Mouse (Mus musculus): ENCODE measurements around the gene Shbg.

DNA sequence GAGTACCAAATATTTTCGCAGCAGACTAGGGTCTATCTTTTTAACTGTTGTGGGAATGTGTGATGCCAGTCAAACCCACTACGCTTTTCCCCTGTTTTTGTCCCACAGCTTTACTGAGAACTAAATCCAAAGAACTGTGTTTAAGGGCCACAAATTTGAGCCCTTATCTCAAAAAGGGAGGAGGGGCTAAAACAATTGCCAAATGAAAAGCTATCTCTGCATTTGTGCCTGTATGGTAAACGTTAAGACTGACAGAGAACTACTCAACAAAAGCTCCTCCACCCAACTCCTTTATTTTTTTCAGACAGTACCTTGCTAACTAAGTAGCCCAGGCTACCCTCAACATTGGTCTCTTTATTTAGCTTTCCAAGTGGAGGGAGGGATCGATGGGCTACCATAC, 24.9 kb downstream of the Shbg start:
- TF ChIP-seq POLR2A (IDR thresholded peaks at IDR 0.05; ENCODE audit: insufficient read depth, low read depth, low read length) (no peak), CTCF (IDR thresholded peaks at IDR 0.05; ENCODE audit: insufficient read depth, low read depth, low read length) (no peak)

Measured in olfactory bulb, adult 2 months (tissue).